Mouse (Mus musculus): ENCODE data around the gene Atp8b3. TPM values are rescaled to one million over a fixed set of nuclear protein-coding genes. Genes with fewer than 3 reads are reported as not detected.

Atp8b3 gene
- total RNA-seq (2021): under 1 TPM; 0.19 to 0.47 TPM

- DNase-seq (ENCODE audit: extremely low spot score in 1 of 2, low spot score in 1 of 2): no peak
These were observed at the start of gene Atp8b3 for GRCm38 (mm10) chr10:80538710-80539394. TSS of gene Atp8b3 (minus strand) at chr10:80539124.

GRCm38 (mm10) chr10:80587305-80587657, 48.4 kb upstream of the Atp8b3 start:
- DNase-seq (ENCODE audit: extremely low spot score in 1 of 2, low spot score in 1 of 2): no peak

- no peak for DNase-seq (ENCODE audit: extremely low spot score in 1 of 2, low spot score in 1 of 2)
These were observed 47.7 kb upstream of the Atp8b3 start for GRCm38 (mm10) chr10:80586407-80587304.

GRCm38 (mm10) chr10:80585581-80585980, 46.7 kb upstream of the Atp8b3 start:
- no peak for DNase-seq (ENCODE audit: extremely low spot score in 1 of 2, low spot score in 1 of 2)

- no peak for DNase-seq (ENCODE audit: extremely low spot score in 1 of 2, low spot score in 1 of 2)
These were observed 46.0 kb upstream of the Atp8b3 start for GRCm38 (mm10) chr10:80584642-80585552.

- DNase-seq (ENCODE audit: extremely low spot score in 1 of 2, low spot score in 1 of 2): no peak
These were observed 45.1 kb upstream of the Atp8b3 start for GRCm38 (mm10) chr10:80584045-80584488.

- DNase-seq (ENCODE audit: extremely low spot score in 1 of 2, low spot score in 1 of 2): no peak
These were observed 44.1 kb upstream of the Atp8b3 start for GRCm38 (mm10) chr10:80583047-80583446.

GRCm38 (mm10) chr10:80578911-80579310, 40.0 kb upstream of the Atp8b3 start:
- DNase-seq (ENCODE audit: extremely low spot score in 1 of 2, low spot score in 1 of 2): peak in 1 of 2 experiments; percentile 18

- peak; percentile 44 to 59 for DNase-seq (ENCODE audit: extremely low spot score in 1 of 2, low spot score in 1 of 2)
These were observed 39.3 kb upstream of the Atp8b3 start for GRCm38 (mm10) chr10:80578131-80578750.

- DNase-seq (ENCODE audit: extremely low spot score in 1 of 2, low spot score in 1 of 2): peak; percentile 87 to 93
These were observed 38.5 kb upstream of the Atp8b3 start, which contains the start of gene Klf16 for GRCm38 (mm10) chr10:80577195-80578130. TSS of gene Klf16 (minus strand) at chr10:80577321.

- DNase-seq (ENCODE audit: extremely low spot score in 1 of 2, low spot score in 1 of 2): peak in 1 of 2 experiments; percentile 55
These were observed 37.6 kb upstream of the Atp8b3 start for GRCm38 (mm10) chr10:80576351-80577194.

GRCm38 (mm10) chr10:80575925-80576324, 37.0 kb upstream of the Atp8b3 start:
- DNase-seq (ENCODE audit: extremely low spot score in 1 of 2, low spot score in 1 of 2): no peak

- no peak for DNase-seq (ENCODE audit: extremely low spot score in 1 of 2, low spot score in 1 of 2)
These were observed 36.0 kb upstream of the Atp8b3 start for GRCm38 (mm10) chr10:80574896-80575295.

- DNase-seq (ENCODE audit: extremely low spot score in 1 of 2, low spot score in 1 of 2): no peak
These were observed 35.0 kb upstream of the Atp8b3 start for GRCm38 (mm10) chr10:80573944-80574343.

- no peak for DNase-seq (ENCODE audit: extremely low spot score in 1 of 2, low spot score in 1 of 2)
These were observed 33.6 kb upstream of the Atp8b3 start for GRCm38 (mm10) chr10:80572477-80572876.

- DNase-seq (ENCODE audit: extremely low spot score in 1 of 2, low spot score in 1 of 2): no peak
These were observed 32.2 kb upstream of the Atp8b3 start for GRCm38 (mm10) chr10:80570871-80571836.

GRCm38 (mm10) chr10:80570419-80570818, 31.5 kb upstream of the Atp8b3 start:
- DNase-seq (ENCODE audit: extremely low spot score in 1 of 2, low spot score in 1 of 2): no peak

Measured in layer of hippocampus, postnatal 25 days (tissue).